Mouse (Mus musculus): ENCODE results near the gene Tsc1. TPM values are rescaled to one million over a fixed set of nuclear protein-coding genes. Genes with fewer than 3 reads are reported as not detected.

Gene Tsc1
- polyA plus RNA-seq, 1 experiment from 2014 or later, result 31.7 TPM

Small RNA genes lying within 50 kb of the gene (microRNA-seq; reads per million reads assigned to microRNA genes)
- gene Gm22824 (not detected), gene Mir3088 (1.5 reads per million)

Other genes starting within 250 kb of the Tsc1 start
- gene Ppp1r26, start 194.4 kb upstream of the Tsc1 start, polyA plus RNA-seq (2015; fragmentation: Nextera tagmentation; extraction: Ambion mirVana), result 16.3 and 17.4 TPM in 2 replicates
- gene 1700007K13Rik, start 174.9 kb upstream of the Tsc1 start, polyA plus RNA-seq (2015; fragmentation: Nextera tagmentation; extraction: Ambion mirVana), result 2.8 and 3.6 TPM in 2 replicates
- gene Mrps2, start 173.2 kb upstream of the Tsc1 start, polyA plus RNA-seq (2015; fragmentation: Nextera tagmentation; extraction: Ambion mirVana), result 49.2 and 51.0 TPM in 2 replicates
- gene Gbgt1, start 144.3 kb upstream of the Tsc1 start, polyA plus RNA-seq (2015; fragmentation: Nextera tagmentation; extraction: Ambion mirVana), result 1.1 and 2.2 TPM in 2 replicates
- gene Gm10134, start 135.1 kb upstream of the Tsc1 start, polyA plus RNA-seq (2015; fragmentation: Nextera tagmentation; extraction: Ambion mirVana), result 2.6 and 2.7 TPM in 2 replicates
- gene Ralgds, start 128.1 kb upstream of the Tsc1 start, polyA plus RNA-seq (2015; fragmentation: Nextera tagmentation; extraction: Ambion mirVana), result 90.6 and 93.2 TPM in 2 replicates
- gene Cel, start 77.8 kb upstream of the Tsc1 start, polyA plus RNA-seq (2015; fragmentation: Nextera tagmentation; extraction: Ambion mirVana), result 0.14 and 0.22 TPM in 2 replicates
- 41.6 and 42.8 TPM in 2 replicates for gene Gtf3c5, start 57.5 kb upstream of the Tsc1 start, polyA plus RNA-seq (2015; fragmentation: Nextera tagmentation; extraction: Ambion mirVana)
- gene Gfi1b, start 19.2 kb upstream of the Tsc1 start, polyA plus RNA-seq (2015; fragmentation: Nextera tagmentation; extraction: Ambion mirVana), result 0.33 and 0.36 TPM in 2 replicates
- gene Spaca9, start 58.5 kb downstream of the Tsc1 start, polyA plus RNA-seq (2015; fragmentation: Nextera tagmentation; extraction: Ambion mirVana), result 2.8 and 3.9 TPM in 2 replicates
- gene Ak8, start 58.9 kb downstream of the Tsc1 start, polyA plus RNA-seq (2015; fragmentation: Nextera tagmentation; extraction: Ambion mirVana), result 1.9 and 2.1 TPM in 2 replicates
- gene Gtf3c4, start 199.1 kb downstream of the Tsc1 start, polyA plus RNA-seq (2015; fragmentation: Nextera tagmentation; extraction: Ambion mirVana), result 19.9 and 20.4 TPM in 2 replicates
- 12.4 and 17.3 TPM in 2 replicates for gene Ddx31, start 199.2 kb downstream of the Tsc1 start, polyA plus RNA-seq (2015; fragmentation: Nextera tagmentation; extraction: Ambion mirVana)

All from hindbrain, embryonic 15.5 days (tissue).